Comparison of ENCODE assay signal across 8 mouse cellular contexts in genomic region chr11:20740481-20741200, GRCm38 (mm10). TPM values are rescaled to one million over a fixed set of nuclear protein-coding genes. Genes with fewer than 3 reads are reported as not detected.
DNase-seq lines count a peak whose midpoint lies in the region; ATAC-seq and TF ChIP-seq lines count a peak whose summit lies in the region.

No protein-coding gene starts in this region.

- under 1% methylated on average over 32 of the region's 56 CpGs for WGBS in limb, embryonic 14.5 days
- 1% methylated on average over 56 of the region's 56 CpGs for WGBS in midbrain, embryonic 13.5 days

- no peaks in the 10 kb centered on the region for H3K9me3 ChIP-seq in limb, embryonic 14.5 days (ENCODE audit: control insufficient read depth, low read length)
- no peaks in the 10 kb centered on the region for H3K9me3 ChIP-seq in midbrain, embryonic 13.5 days

- no peaks in the 10 kb centered on the region for H3K36me3 ChIP-seq in limb, embryonic 14.5 days (ENCODE audit: control insufficient read depth, insufficient read depth, low read length)
- H3K36me3 ChIP-seq in midbrain, embryonic 13.5 days, result peaks cover 2% of the 10 kb centered on the region; the same call in 1 of the 2 replicates
- 0 out of 2 replicates have a peak, but pooled peaks cover 2% of the 10 kb centered on the region for H3K36me3 ChIP-seq in splenic B cell, adult 2 months (ENCODE audit: control insufficient read depth, insufficient read depth, low read length, poor library complexity, severe bottlenecking)

- H3K27ac ChIP-seq in limb, embryonic 14.5 days (replicated peaks; ENCODE audit: low read depth, low read length), result peak overlapping the region; percentile 93
- peak overlapping the region; percentile 93 for H3K27ac ChIP-seq in midbrain, embryonic 13.5 days

- no peak for TF ChIP-seq POLR2A in limb, embryonic 14.5 days (IDR thresholded peaks at IDR 0.05; ENCODE audit: borderline replicate concordance, extremely low read depth, insufficient read depth, insufficient read length)

- H3K9ac ChIP-seq in limb, embryonic 14.5 days (ENCODE audit: low read depth, low read length, severe bottlenecking), result peak overlapping the region; percentile 86
- peak overlapping the region; percentile 94 for H3K9ac ChIP-seq in midbrain, embryonic 13.5 days (replicated peaks)

- peak; percentile 70 for DNase-seq in cerebellum, adult 9-11 months
- DNase-seq in c-Kit-negative CD71-positive TER-119-positive erythroid progenitor cells, embryonic 14.5 days (ENCODE audit: low read depth, low spot score), result peak; percentile 51
- DNase-seq in frontal cortex, postnatal 10 days (ENCODE audit: low spot score in 2 of 2), result peak; percentile 39 to 49
- peak; percentile 16 for DNase-seq in limb, embryonic 14.5 days (ENCODE audit: low spot score)
- peak; percentile 64 for DNase-seq in splenic B cell, adult 2 months (ENCODE audit: low read depth, low spot score)

- ATAC-seq in cerebellum, adult (ENCODE audit: insufficient number of reproducible peaks, low FRiP score, low TSS enrichment), result no peak; the same call in none of the 2 replicates
- peak; percentile 46 for ATAC-seq in inflammation-experienced regulatory T-cells, adult 6 months
- peak; percentile 24 for ATAC-seq in limb, embryonic 14.5 days (ENCODE audit: low FRiP score, low read depth)
- ATAC-seq in midbrain, embryonic 13.5 days, result peak; percentile 71

- peak overlapping the region; percentile 96 for H3K4me3 ChIP-seq in limb, embryonic 14.5 days (replicated peaks; ENCODE audit: low read length)
- H3K4me3 ChIP-seq in midbrain, embryonic 13.5 days (replicated peaks), result peak overlapping the region; percentile 94

- no peaks in the 10 kb centered on the region for H3K4me1 ChIP-seq in limb, embryonic 14.5 days (ENCODE audit: control insufficient read depth, insufficient read depth, low read length)
- peaks cover 11% of the 10 kb centered on the region for H3K4me1 ChIP-seq in midbrain, embryonic 13.5 days (replicated peaks)

- H3K4me2 ChIP-seq in limb, embryonic 14.5 days (replicated peaks; ENCODE audit: low read depth, low read length, severe bottlenecking), result peak overlapping the region; percentile 65
- H3K4me2 ChIP-seq in midbrain, embryonic 13.5 days (replicated peaks), result peak overlapping the region; percentile 82

- H3K27me3 ChIP-seq in limb, embryonic 14.5 days (ENCODE audit: control insufficient read depth, insufficient read depth, low read length), result no peaks in the 10 kb centered on the region
- H3K27me3 ChIP-seq in midbrain, embryonic 13.5 days, result no peaks in the 10 kb centered on the region
- no peaks in the 10 kb centered on the region for H3K27me3 ChIP-seq in splenic B cell, adult 2 months (ENCODE audit: control insufficient read depth, insufficient read depth, low read length, poor library complexity, severe bottlenecking)

RNA-seq across cellular contexts. Expression of gene Aftph, which starts 0.7 kb away (rescaled TPM):
- polyA plus RNA-seq in inflammation-experienced regulatory T-cells, adult 6 months (2017; shearing (Covaris generic)), result 10 to 100 TPM; 34.9 to 53.0 (median 49.6) TPM
- 25.0 and 33.1 TPM in 2 replicates for polyA plus RNA-seq in limb, embryonic 14.5 days (2012; rRNA removed)
- polyA plus RNA-seq in limb, embryonic 14.5 days (2014; fragmentation: Nextera tagmentation; extraction: Ambion mirVana), result 19.8 and 21.0 TPM in 2 replicates
- polyA plus RNA-seq in midbrain, embryonic 13.5 days (2015; fragmentation: Nextera tagmentation; extraction: Ambion mirVana), result 38.6 and 39.1 TPM in 2 replicates

Comparison
In these comparisons a context has a peak if more than half of its experiments do, and no peak if none do; other contexts are left out.
1. DNase-seq: peak in every context shown above with its lines; median percentile 70 in cerebellum, adult 9-11 months; 64 in splenic B cell, adult 2 months; 51 in c-Kit-negative CD71-positive TER-119-positive erythroid progenitor cells, embryonic 14.5 days; 44 in frontal cortex, postnatal 10 days; 16 in limb, embryonic 14.5 days.